Mouse (Mus musculus) stomach, postnatal 0 days (tissue): ENCODE results near the gene Rpl35a. TPM values are rescaled to one million over a fixed set of nuclear protein-coding genes. Genes with fewer than 3 reads are reported as not detected.

Source experiments
- ATAC-seq: fragments of 200-750 bp; cut with Nextera tagmentation; 2 replicates; pipeline ENCODE4 v1.8.0; 2017; ENCODE audit not compliant: low FRiP score, low TSS enrichment
- DNase-seq: peaks from one replicate; pipeline ENCODE4 v3.0.0-alpha.2; 2016; ENCODE audit warnings: low spot score
- H3K27ac ChIP-seq: fragments of 300-500 bp; sonication (generic); replicated peaks from 2 replicates; pipeline ENCODE4 v1.5.1; 2014; ENCODE audit warnings: mild to moderate bottlenecking, control low read depth
- H3K27me3 ChIP-seq: fragments of 300-500 bp; sonication (generic); 2 replicates; pipeline ENCODE4 v1.6.1; 2014; ENCODE audit warnings: low read length; ENCODE audit not compliant: control insufficient read depth, insufficient read depth
- H3K36me3 ChIP-seq: fragments of 300-500 bp; sonication (generic); 2 replicates; pipeline ENCODE4 v1.6.1; 2014; ENCODE audit warnings: low read length, mixed read lengths; ENCODE audit not compliant: control insufficient read depth, insufficient read depth
- H3K4me1 ChIP-seq: fragments of 300-500 bp; sonication (generic); replicated peaks from 2 replicates; pipeline ENCODE4 v1.6.1; 2014; ENCODE audit warnings: antibody characterized with exemption; ENCODE audit not compliant: control insufficient read depth, insufficient read depth
- H3K4me2 ChIP-seq: fragments of 300-500 bp; sonication (generic); replicated peaks from 2 replicates; pipeline ENCODE4 v1.6.1; 2014; ENCODE audit warnings: low read depth, mild to moderate bottlenecking, control low read depth, moderate library complexity
- H3K4me3 ChIP-seq: fragments of 300-500 bp; sonication (generic); 2 replicates; pipeline ENCODE4 v1.5.1; 2014; ENCODE audit warnings: low read depth, low read length, control low read depth
- H3K9ac ChIP-seq: fragments of 300-500 bp; sonication (generic); 2 replicates; pipeline ENCODE4 v1.6.1; 2014; ENCODE audit warnings: mild to moderate bottlenecking, low read length, control low read depth, mixed read lengths
- H3K9me3 ChIP-seq: fragments of 300-500 bp; sonication (generic); 2 replicates; pipeline ENCODE4 v1.6.1; 2016; ENCODE audit warnings: low read length; ENCODE audit not compliant: control insufficient read depth
- CTCF ChIP-seq: IDR thresholded peaks from 2 replicates; pipeline ENCODE4 v1.5.1; 2016; ENCODE audit warnings: antibody characterized with exemption, low read depth, mild to moderate bottlenecking, moderate library complexity
- EP300 ChIP-seq: optimal IDR thresholded peaks from 2 replicates; pipeline ENCODE3; 2016; ENCODE audit warnings: antibody characterized with exemption
- WGBS: fragments of 180-500 bp; shearing (Covaris S2); extraction: QIAGEN DNeasy Blood & Tissue Kit; methylation state at CpG from one replicate; pipeline ENCODE4 v1.1.7; 2014; 5-methylcytosine and 5-hydroxymethylcytosine counted together
- polyA plus RNA-seq: library from polyadenylated mRNA; unstranded; fragments of >200 nt; fragmentation: Nextera tagmentation; extraction: Ambion mirVana; gene quantifications from 2 replicates; pipeline ENCODE4 v1.2.1, GENCODE M21; 2015

Rpl35a gene
- polyA plus RNA-seq, 1 experiment from 2014 or later = 827 TPM

- no peak for DNase-seq
- 46% methylated on average over 8 of the region's 8 CpGs for WGBS
These were observed 31.7 kb upstream of the Rpl35a start for GRCm38 (mm10) chr16:33024456-33025104.

GRCm38 (mm10) chr16:33026357-33026756 is 29.9 kb upstream of the Rpl35a start:
- Histone ChIP-seq H3K4me3 (no peak overlapping the region), H3K9ac (no peak overlapping the region), H3K4me2 (no peak overlapping the region), H3K9me3 (no peaks in the 10 kb centered on the region), H3K27ac (no peak overlapping the region), H3K36me3 (no peaks in the 10 kb centered on the region), H3K4me1 (no peaks in the 10 kb centered on the region), H3K27me3 (no peaks in the 10 kb centered on the region)
- TF ChIP-seq EP300 (no peak), CTCF (no peak)
- WGBS = 86% methylated on average over 7 of the region's 7 CpGs
- ATAC-seq (no peak), DNase-seq (no peak)

More at GRCm38 (mm10) chr16:33024456-33025104, 31.7 kb upstream of the Rpl35a start:
- Histone ChIP-seq H3K4me1 (no peaks in the 10 kb centered on the region), H3K9me3 (no peaks in the 10 kb centered on the region), H3K9ac (no peak overlapping the region), H3K27ac (no peak overlapping the region), H3K27me3 (no peaks in the 10 kb centered on the region), H3K4me3 (no peak overlapping the region), H3K36me3 (no peaks in the 10 kb centered on the region), H3K4me2 (no peak overlapping the region)
- no peak for TF ChIP-seq CTCF
- no peak for TF ChIP-seq EP300
- no peak for ATAC-seq

- Histone ChIP-seq H3K4me2 (no peak overlapping the region), H3K4me3 (no peak overlapping the region), H3K9ac (no peak overlapping the region), H3K9me3 (no peaks in the 10 kb centered on the region), H3K36me3 (no peaks in the 10 kb centered on the region), H3K27me3 (no peaks in the 10 kb centered on the region), H3K4me1 (no peaks in the 10 kb centered on the region), H3K27ac (no peak overlapping the region)
- ATAC-seq = no peak
- no peak for DNase-seq
- 60% methylated on average over 4 of the region's 4 CpGs for WGBS
- TF ChIP-seq EP300 = no peak
- no peak for TF ChIP-seq CTCF
These were observed 20.2 kb upstream of the Rpl35a start for GRCm38 (mm10) chr16:33036006-33036405.

- Histone ChIP-seq H3K27ac (no peak overlapping the region), H3K4me1 (no peaks in the 10 kb centered on the region), H3K4me3 (no peak overlapping the region), H3K4me2 (no peak overlapping the region), H3K27me3 (no peaks in the 10 kb centered on the region), H3K9me3 (no peaks in the 10 kb centered on the region), H3K36me3 (no peaks in the 10 kb centered on the region), H3K9ac (no peak overlapping the region)
- no peak for DNase-seq
- TF ChIP-seq CTCF (no peak), EP300 (no peak)
- no peak for ATAC-seq
- 84% methylated on average over 1 of the region's 1 CpGs for WGBS
These were observed 13.6 kb upstream of the Rpl35a start for GRCm38 (mm10) chr16:33042682-33043081.

GRCm38 (mm10) chr16:33043268-33043667 is 13.0 kb upstream of the Rpl35a start:
- WGBS = 69% methylated on average over 2 of the region's 2 CpGs
- no peak overlapping the region for H3K4me2 ChIP-seq

GRCm38 (mm10) chr16:33048004-33048403 is 8.2 kb upstream of the Rpl35a start:
- Histone ChIP-seq H3K9ac (no peak overlapping the region), H3K4me3 (no peak overlapping the region), H3K36me3 (no peaks in the 10 kb centered on the region), H3K27me3 (no peaks in the 10 kb centered on the region), H3K4me2 (no peak overlapping the region), H3K27ac (no peak overlapping the region), H3K9me3 (no peaks in the 10 kb centered on the region), H3K4me1 (no peaks in the 10 kb centered on the region)
- 92% methylated on average over 1 of the region's 1 CpGs for WGBS
- no peak for ATAC-seq
- no peak for DNase-seq
- TF ChIP-seq EP300 (no peak), CTCF (no peak)

More at GRCm38 (mm10) chr16:33043268-33043667, 13.0 kb upstream of the Rpl35a start:
- Histone ChIP-seq H3K27ac (no peak overlapping the region), H3K9me3 (no peaks in the 10 kb centered on the region), H3K9ac (no peak overlapping the region), H3K4me3 (no peak overlapping the region), H3K36me3 (no peaks in the 10 kb centered on the region), H3K27me3 (no peaks in the 10 kb centered on the region), H3K4me1 (no peaks in the 10 kb centered on the region)
- ATAC-seq (no peak), DNase-seq (no peak)
- TF ChIP-seq CTCF (no peak), EP300 (no peak)
